Mouse (Mus musculus) hindbrain, embryonic 11.5 days (tissue): ENCODE measurements at regions not wholly inside any gene's neighbourhood (a gene's known extent, or its start where the extent isn't known, plus 50 kb on each side); places are given as distances from the start of the nearest gene placed in this dataset.

Experiments
- ATAC-seq: fragments of 200-750 bp; cut with Nextera tagmentation; 2 replicates; pipeline ENCODE4 v1.8.0; 2017; ENCODE audit warnings: mild to moderate bottlenecking, moderate TSS enrichment, moderate library complexity; ENCODE audit not compliant: low FRiP score
- DNase-seq: peaks from one replicate; pipeline ENCODE4 v3.0.0-alpha.2; 2015; ENCODE audit warnings: low spot score
- H3K27ac ChIP-seq: fragments of 300-500 bp; sonication (generic); 2 replicates; pipeline ENCODE4 v1.5.1; 2014; ENCODE audit warnings: mild to moderate bottlenecking, low read depth, low read length
- H3K27me3 ChIP-seq: fragments of 300-500 bp; sonication (generic); 2 replicates; pipeline ENCODE4 v1.6.1; 2014; ENCODE audit warnings: mild to moderate bottlenecking, low read length, moderate library complexity, mixed read lengths; ENCODE audit not compliant: control insufficient read depth, insufficient read depth
- H3K36me3 ChIP-seq: fragments of 300-500 bp; sonication (generic); 2 replicates; pipeline ENCODE4 v1.6.1; 2014; ENCODE audit warnings: mild to moderate bottlenecking, low read length, moderate library complexity, mixed read lengths; ENCODE audit not compliant: control insufficient read depth, insufficient read depth
- H3K4me1 ChIP-seq: fragments of 300-500 bp; sonication (generic); replicated peaks from 2 replicates; pipeline ENCODE4 v1.6.1; 2014; ENCODE audit warnings: low read length, mixed read lengths; ENCODE audit not compliant: control insufficient read depth, insufficient read depth
- H3K4me2 ChIP-seq: fragments of 300-500 bp; sonication (generic); replicated peaks from 2 replicates; pipeline ENCODE4 v1.6.1; 2014; ENCODE audit warnings: mild to moderate bottlenecking, low read depth, low read length
- H3K4me3 ChIP-seq: fragments of 300-500 bp; sonication (generic); 2 replicates; pipeline ENCODE4 v1.5.1; 2014; ENCODE audit warnings: low read depth, low read length
- H3K9ac ChIP-seq: fragments of 300-500 bp; sonication (generic); 2 replicates; pipeline ENCODE4 v1.6.1; 2014; ENCODE audit warnings: low read depth, low read length
- H3K9me3 ChIP-seq: fragments of 300-500 bp; sonication (generic); 2 replicates; pipeline ENCODE4 v1.6.1; 2016; ENCODE audit warnings: low read length; ENCODE audit not compliant: control insufficient read depth
- WGBS: fragments of 180-500 bp; shearing (Covaris S2); extraction: QIAGEN DNeasy Blood & Tissue Kit; methylation state at CpG from one replicate; pipeline ENCODE4 v1.1.7; 2014; 5-methylcytosine and 5-hydroxymethylcytosine counted together

GRCm38 (mm10) chr10:99430175-99430574 is 167.1 kb downstream of the Dusp6 start:
- Histone ChIP-seq H3K4me1 (0 out of 2 replicates have a peak, but pooled peaks cover 2% of the 10 kb centered on the region), H3K9ac (no peak overlapping the region), H3K27ac (no peak overlapping the region), H3K4me3 (no peak overlapping the region), H3K27me3 (no peaks in the 10 kb centered on the region), H3K36me3 (no peaks in the 10 kb centered on the region), H3K4me2 (no peak overlapping the region), H3K9me3 (no peaks in the 10 kb centered on the region)
- ATAC-seq (no peak), DNase-seq (no peak)
- WGBS = 65% methylated on average over 9 of the region's 9 CpGs

DNA sequence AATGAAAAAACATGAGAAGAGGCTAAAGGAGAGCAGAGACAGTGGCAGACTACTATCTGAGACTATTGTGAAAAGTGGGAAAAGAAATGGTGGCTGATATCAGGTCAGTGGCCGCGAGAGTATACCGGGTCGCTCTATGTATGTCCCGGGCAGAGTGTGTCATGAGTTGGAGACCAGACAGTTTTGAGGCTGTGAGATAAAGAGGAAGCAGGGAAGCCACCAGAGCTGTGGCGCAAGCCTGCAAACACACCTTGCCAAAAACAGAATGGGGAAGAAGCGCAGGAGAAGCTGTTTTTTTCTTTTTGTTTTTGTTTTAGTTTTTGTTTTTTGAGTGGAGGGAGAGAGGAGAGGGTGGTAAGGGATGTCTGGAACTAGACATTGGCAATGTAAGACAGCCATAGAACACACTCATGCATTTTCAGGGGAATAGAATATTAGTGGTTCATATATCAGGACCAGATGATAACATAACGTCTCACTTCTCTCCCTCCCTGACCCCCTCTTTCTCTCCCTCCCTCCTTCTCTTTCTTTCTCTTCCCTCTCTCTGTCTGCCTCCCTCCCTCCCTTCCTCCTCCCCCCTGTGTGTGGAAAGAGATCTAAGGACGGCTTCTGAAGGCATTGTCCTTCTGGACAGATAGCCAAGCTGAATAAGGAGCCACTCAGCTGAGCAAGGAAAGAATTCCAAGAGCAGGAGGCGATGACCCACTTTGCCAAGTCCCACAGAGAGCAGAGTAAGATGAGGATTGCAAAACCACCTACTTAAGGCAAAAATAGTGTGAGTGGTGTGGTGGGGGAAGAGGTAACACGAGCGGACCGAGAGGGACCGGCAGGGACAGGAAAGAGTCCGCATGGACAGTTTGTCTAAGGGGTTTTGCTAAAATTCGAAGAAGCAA is 167.9 kb downstream of the Dusp6 start:
- no peak overlapping the region for H3K27ac ChIP-seq
- no peak for ATAC-seq

DNA sequence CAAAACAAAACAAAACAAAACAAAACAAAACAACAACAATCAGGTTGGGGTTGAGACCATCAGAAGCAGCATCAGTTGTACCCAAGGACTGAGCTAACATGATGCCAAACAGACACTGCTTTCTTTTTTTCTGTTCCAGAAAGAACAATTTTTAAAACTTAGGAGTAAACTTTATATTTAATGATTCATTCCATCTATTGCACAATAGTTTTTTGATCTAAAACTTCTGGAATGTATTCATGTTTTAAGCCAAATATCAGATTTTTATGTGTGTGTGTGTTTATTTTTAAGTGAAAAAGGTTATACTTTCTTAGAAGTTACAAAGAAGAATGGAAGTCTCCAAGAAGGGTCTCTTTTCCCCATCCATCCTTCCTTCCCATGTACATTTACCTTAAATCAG is 174.0 kb downstream of the Dusp6 start:
- H3K9me3 ChIP-seq = no peaks in the 10 kb centered on the region
- ATAC-seq = no peak
- no peak overlapping the region for H3K27ac ChIP-seq
- H3K36me3 ChIP-seq = no peaks in the 10 kb centered on the region
- DNase-seq = no peak
- H3K27me3 ChIP-seq = no peaks in the 10 kb centered on the region
- H3K4me3 ChIP-seq = no peak overlapping the region
- no peak overlapping the region for H3K9ac ChIP-seq
- H3K4me1 ChIP-seq = no peaks in the 10 kb centered on the region
- H3K4me2 ChIP-seq = no peak overlapping the region

More for the DNA sequence above, 167.9 kb downstream of the Dusp6 start:
- H3K4me1 ChIP-seq = 0 out of 2 replicates have a peak, but pooled peaks cover 2% of the 10 kb centered on the region
- 64% methylated on average over 16 of the region's 16 CpGs for WGBS
- H3K9ac ChIP-seq = no peak overlapping the region
- DNase-seq = no peak
- H3K9me3 ChIP-seq = no peaks in the 10 kb centered on the region
- no peaks in the 10 kb centered on the region for H3K36me3 ChIP-seq
- no peaks in the 10 kb centered on the region for H3K27me3 ChIP-seq
- no peak overlapping the region for H3K4me2 ChIP-seq
- no peak overlapping the region for H3K4me3 ChIP-seq

- Histone ChIP-seq H3K4me2 (no peak overlapping the region), H3K4me3 (no peak overlapping the region), H3K36me3 (no peaks in the 10 kb centered on the region), H3K9me3 (no peaks in the 10 kb centered on the region), H3K27me3 (no peaks in the 10 kb centered on the region), H3K27ac (no peak overlapping the region), H3K9ac (no peak overlapping the region), H3K4me1 (no peaks in the 10 kb centered on the region)
- ATAC-seq (no peak), DNase-seq (no peak)
- WGBS = 95% methylated on average over 5 of the region's 5 CpGs
Observed at GRCm38 (mm10) chr10:99440169-99440568, 177.1 kb downstream of the Dusp6 start.

DNA sequence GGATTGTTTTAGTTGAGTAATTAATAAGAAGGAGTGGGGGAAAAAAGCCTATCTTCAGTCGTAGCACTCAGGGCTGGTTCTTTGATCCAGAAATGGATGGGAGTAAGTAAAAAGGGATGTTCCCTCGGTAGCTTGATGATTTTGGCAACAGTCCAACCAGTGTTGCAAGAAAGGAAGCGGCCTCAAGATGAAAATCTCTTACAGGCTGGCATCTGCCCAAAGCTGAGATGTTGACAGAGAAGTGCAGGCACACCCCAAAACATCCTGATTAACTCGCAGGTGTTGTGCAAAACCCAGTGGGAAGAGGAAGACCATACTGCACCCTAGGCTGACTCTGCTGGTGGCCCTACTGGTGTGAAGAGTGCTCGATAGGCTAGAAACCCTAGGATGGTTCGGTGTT is 178.0 kb downstream of the Dusp6 start:
- H3K4me1 ChIP-seq = no peaks in the 10 kb centered on the region
- no peak for ATAC-seq
- no peak overlapping the region for H3K4me2 ChIP-seq
- H3K9ac ChIP-seq = no peak overlapping the region
- H3K36me3 ChIP-seq = no peaks in the 10 kb centered on the region
- 67% methylated on average over 6 of the region's 6 CpGs for WGBS
- no peaks in the 10 kb centered on the region for H3K27me3 ChIP-seq
- H3K27ac ChIP-seq = no peak overlapping the region
- no peaks in the 10 kb centered on the region for H3K9me3 ChIP-seq
- no peak overlapping the region for H3K4me3 ChIP-seq
- no peak for DNase-seq

GRCm38 (mm10) chr10:99441931-99442330 is 178.9 kb downstream of the Dusp6 start:
- Histone ChIP-seq H3K4me1 (no peaks in the 10 kb centered on the region), H3K4me3 (no peak overlapping the region), H3K9ac (no peak overlapping the region), H3K9me3 (no peaks in the 10 kb centered on the region), H3K27me3 (no peaks in the 10 kb centered on the region), H3K4me2 (no peak overlapping the region), H3K27ac (no peak overlapping the region), H3K36me3 (no peaks in the 10 kb centered on the region)
- DNase-seq (no peak), ATAC-seq (no peak)
- 53% methylated on average over 10 of the region's 10 CpGs for WGBS

GRCm38 (mm10) chr10:99443453-99444170 is 180.6 kb downstream of the Dusp6 start:
- 92% methylated on average over 18 of the region's 18 CpGs for WGBS
- no peak overlapping the region for H3K27ac ChIP-seq
- no peaks in the 10 kb centered on the region for H3K36me3 ChIP-seq
- no peak overlapping the region for H3K4me2 ChIP-seq
- no peaks in the 10 kb centered on the region for H3K9me3 ChIP-seq
- no peaks in the 10 kb centered on the region for H3K4me1 ChIP-seq
- H3K4me3 ChIP-seq = no peak overlapping the region
- no peak overlapping the region for H3K9ac ChIP-seq
- H3K27me3 ChIP-seq = no peaks in the 10 kb centered on the region
- DNase-seq (no peak), ATAC-seq (no peak)

DNA sequence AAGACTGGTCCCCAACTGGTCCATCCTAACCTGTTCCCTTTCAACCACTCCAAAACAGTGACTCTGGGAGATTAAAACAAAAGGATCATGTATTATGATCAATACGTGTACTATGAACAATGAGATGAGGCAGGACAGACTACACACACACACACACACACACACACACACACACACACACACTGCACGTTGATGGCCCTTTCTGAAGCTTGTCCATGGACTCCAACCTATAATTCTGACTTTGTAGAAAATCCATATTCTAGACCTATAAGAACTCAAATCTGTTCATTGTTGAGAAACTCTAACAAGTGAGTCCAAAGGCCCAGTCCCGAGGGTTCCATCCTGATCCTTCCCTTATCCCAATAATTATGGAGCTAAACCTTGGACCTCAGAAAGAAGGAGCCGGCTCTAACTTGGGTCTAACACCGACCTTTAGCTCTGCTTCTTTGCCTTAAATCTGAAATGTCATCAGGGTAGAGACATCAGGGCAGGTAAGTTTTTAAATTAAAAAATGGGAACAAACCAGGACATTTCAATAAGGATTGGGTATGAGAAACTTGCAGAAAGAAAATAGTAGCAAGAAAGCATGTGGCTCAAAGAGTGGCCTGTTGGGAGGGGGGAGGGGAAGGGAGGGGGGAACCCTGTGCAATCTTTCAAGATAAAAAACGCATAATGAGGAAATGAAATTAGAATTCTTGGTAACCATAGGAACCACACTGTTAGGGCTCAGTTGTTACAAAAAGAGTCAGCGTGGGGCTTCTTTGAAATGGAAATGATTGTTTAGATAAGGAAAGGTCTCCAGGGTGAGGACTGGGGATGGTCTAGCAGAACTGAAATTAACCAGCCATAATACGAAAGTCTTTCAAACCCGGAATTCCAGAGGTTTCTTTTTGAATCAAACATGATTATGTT is 187.9 kb downstream of the Dusp6 start:
- 35% methylated on average over 9 of the region's 9 CpGs for WGBS
- H3K27ac ChIP-seq = 0 out of 2 replicates have a peak overlapping the region, but pooled peaks have one; percentile 36
- ATAC-seq = peak; percentile 87
- H3K9ac ChIP-seq = no peak overlapping the region
- DNase-seq = peak; percentile 38
- H3K4me1 ChIP-seq = no peaks in the 10 kb centered on the region; the same call in 1 of the 2 replicates
- H3K4me3 ChIP-seq = no peak overlapping the region
- no peaks in the 10 kb centered on the region for H3K9me3 ChIP-seq
- H3K27me3 ChIP-seq = no peaks in the 10 kb centered on the region
- H3K36me3 ChIP-seq = no peaks in the 10 kb centered on the region
- no peak overlapping the region for H3K4me2 ChIP-seq
